Mouse (Mus musculus): ENCODE measurements around the gene Ecel1. TPM values are rescaled to one million over a fixed set of nuclear protein-coding genes. Genes with fewer than 3 reads are reported as not detected.

Gene Ecel1
- polyA plus RNA-seq, 1 experiment from 2014 or later = 1.0 TPM

- Histone ChIP-seq H3K4me1 (peaks cover 13% of the 10 kb centered on the region), H3K27me3 (replicated peaks) (peaks cover 98% of the 10 kb centered on the region), H3K36me3 (no peaks in the 10 kb centered on the region), H3K27ac (replicated peaks) (no peak overlapping the region), H3K4me2 (peak overlapping the region; percentile 91), H3K9ac (peak overlapping the region; percentile 78), H3K9me3 (no peaks in the 10 kb centered on the region), H3K4me3 (peak overlapping the region; percentile 60)
- no peak for ATAC-seq (ENCODE audit: extremely low read depth, insufficient number of reproducible peaks, low FRiP score, low TSS enrichment)
- 2% methylated on average over 54 of the region's 54 CpGs for WGBS
Measured at GRCm38 (mm10) chr1:87186261-87187036, 30.1 kb upstream of the Ecel1 start.

- WGBS = 12% methylated on average over 13 of the region's 13 CpGs
Measured at GRCm38 (mm10) chr1:87185526-87185925, 29.2 kb upstream of the Ecel1 start.

GRCm38 (mm10) chr1:87184751-87185139 is 28.4 kb upstream of the Ecel1 start:
- Histone ChIP-seq H3K4me1 (peaks cover 13% of the 10 kb centered on the region), H3K27ac (replicated peaks) (no peak overlapping the region), H3K36me3 (no peaks in the 10 kb centered on the region), H3K27me3 (replicated peaks) (peaks cover 96% of the 10 kb centered on the region), H3K4me3 (no peak overlapping the region), H3K9ac (no peak overlapping the region), H3K4me2 (peak overlapping the region; percentile 54), H3K9me3 (no peaks in the 10 kb centered on the region)
- no peak for ATAC-seq (ENCODE audit: extremely low read depth, insufficient number of reproducible peaks, low FRiP score, low TSS enrichment)
- WGBS = 9% methylated on average over 20 of the region's 20 CpGs

More at GRCm38 (mm10) chr1:87185526-87185925, 29.2 kb upstream of the Ecel1 start:
- no peak overlapping the region for H3K27ac ChIP-seq (replicated peaks)
- no peak overlapping the region for H3K4me3 ChIP-seq
- no peaks in the 10 kb centered on the region for H3K36me3 ChIP-seq
- no peak for ATAC-seq (ENCODE audit: extremely low read depth, insufficient number of reproducible peaks, low FRiP score, low TSS enrichment)
- H3K27me3 ChIP-seq (replicated peaks) = peaks cover 98% of the 10 kb centered on the region
- peaks cover 13% of the 10 kb centered on the region for H3K4me1 ChIP-seq
- no peak overlapping the region for H3K9ac ChIP-seq
- no peaks in the 10 kb centered on the region for H3K9me3 ChIP-seq
- no peak overlapping the region for H3K4me2 ChIP-seq

GRCm38 (mm10) chr1:87183998-87184750 is 27.9 kb upstream of the Ecel1 start:
- H3K4me2 ChIP-seq = peak overlapping the region; percentile 54
- no peak for ATAC-seq (ENCODE audit: extremely low read depth, insufficient number of reproducible peaks, low FRiP score, low TSS enrichment)
- peaks cover 13% of the 10 kb centered on the region for H3K4me1 ChIP-seq
- no peak overlapping the region for H3K4me3 ChIP-seq
- no peak overlapping the region for H3K27ac ChIP-seq (replicated peaks)
- H3K9ac ChIP-seq = no peak overlapping the region
- H3K9me3 ChIP-seq = no peaks in the 10 kb centered on the region
- H3K36me3 ChIP-seq = no peaks in the 10 kb centered on the region
- WGBS = 23% methylated on average over 15 of the region's 15 CpGs
- peaks cover 92% of the 10 kb centered on the region for H3K27me3 ChIP-seq (replicated peaks)

- no peak within 1 kb of the TSS for H3K9ac ChIP-seq
- H3K4me1 ChIP-seq = peaks cover 13% of the 10 kb centered on the region
- H3K27me3 ChIP-seq (replicated peaks) = peaks cover 84% of the 10 kb centered on the region
- H3K4me3 ChIP-seq = no peak within 1 kb of the TSS
- no peak within 1 kb of the TSS for H3K4me2 ChIP-seq
- no peak within 1 kb of the TSS for H3K27ac ChIP-seq (replicated peaks)
- ATAC-seq (ENCODE audit: extremely low read depth, insufficient number of reproducible peaks, low FRiP score, low TSS enrichment) = no peak
- no peaks in the 10 kb centered on the region for H3K36me3 ChIP-seq
- WGBS = 48% methylated on average over 9 of the region's 9 CpGs
- H3K9me3 ChIP-seq = no peaks in the 10 kb centered on the region
Measured at GRCm38 (mm10) chr1:87183013-87183412, 26.7 kb upstream of the Ecel1 start, which contains the start of gene Prss56. Gene Prss56, plus strand, starts transcription at chr1:87183313.

- Histone ChIP-seq H3K9me3 (no peaks in the 10 kb centered on the region), H3K27me3 (replicated peaks) (peaks cover 78% of the 10 kb centered on the region), H3K4me2 (no peak overlapping the region), H3K9ac (no peak overlapping the region), H3K36me3 (no peaks in the 10 kb centered on the region), H3K4me3 (no peak overlapping the region), H3K4me1 (peaks cover 7% of the 10 kb centered on the region), H3K27ac (replicated peaks) (no peak overlapping the region)
- ATAC-seq (ENCODE audit: extremely low read depth, insufficient number of reproducible peaks, low FRiP score, low TSS enrichment) = no peak
- WGBS = 42% methylated on average over 5 of the region's 5 CpGs
Measured at GRCm38 (mm10) chr1:87180896-87181295, 24.6 kb upstream of the Ecel1 start.

- no peak; the same call in 1 of the 2 replicates for ATAC-seq (ENCODE audit: extremely low read depth, insufficient number of reproducible peaks, low FRiP score, low TSS enrichment)
- Histone ChIP-seq H3K36me3 (no peaks in the 10 kb centered on the region), H3K9ac (no peak overlapping the region), H3K4me2 (no peak overlapping the region; the same call in 1 of the 2 replicates), H3K4me3 (no peak overlapping the region), H3K27me3 (replicated peaks) (peaks cover 67% of the 10 kb centered on the region), H3K27ac (replicated peaks) (no peak overlapping the region), H3K9me3 (no peaks in the 10 kb centered on the region), H3K4me1 (peaks cover 12% of the 10 kb centered on the region)
- 22% methylated on average over 11 of the region's 11 CpGs for WGBS
Measured at GRCm38 (mm10) chr1:87175852-87176292, 19.6 kb upstream of the Ecel1 start.

GRCm38 (mm10) chr1:87174006-87174955 is 18.0 kb upstream of the Ecel1 start:
- peak overlapping the region; percentile 50 for H3K4me2 ChIP-seq
- ATAC-seq (ENCODE audit: extremely low read depth, insufficient number of reproducible peaks, low FRiP score, low TSS enrichment) = no peak
- H3K9me3 ChIP-seq = no peaks in the 10 kb centered on the region
- H3K4me3 ChIP-seq = 0 out of 2 replicates have a peak overlapping the region, but pooled peaks have one; percentile 20
- peaks cover 73% of the 10 kb centered on the region for H3K27me3 ChIP-seq (replicated peaks)
- no peaks in the 10 kb centered on the region for H3K36me3 ChIP-seq
- H3K9ac ChIP-seq = peak overlapping the region; percentile 63; the same call in 1 of the 2 replicates
- H3K4me1 ChIP-seq = peaks cover 20% of the 10 kb centered on the region
- no peak overlapping the region for H3K27ac ChIP-seq (replicated peaks)
- 24% methylated on average over 28 of the region's 28 CpGs for WGBS

GRCm38 (mm10) chr1:87172316-87172715 is 16.0 kb upstream of the Ecel1 start:
- no peaks in the 10 kb centered on the region for H3K36me3 ChIP-seq
- H3K9me3 ChIP-seq = no peaks in the 10 kb centered on the region
- ATAC-seq (ENCODE audit: extremely low read depth, insufficient number of reproducible peaks, low FRiP score, low TSS enrichment) = no peak
- H3K27me3 ChIP-seq (replicated peaks) = peaks cover 85% of the 10 kb centered on the region
- no peak overlapping the region for H3K9ac ChIP-seq
- 41% methylated on average over 9 of the region's 9 CpGs for WGBS
- no peak overlapping the region for H3K27ac ChIP-seq (replicated peaks)
- peaks cover 20% of the 10 kb centered on the region for H3K4me1 ChIP-seq
- H3K4me3 ChIP-seq = no peak overlapping the region
- no peak overlapping the region for H3K4me2 ChIP-seq

- WGBS = 66% methylated on average over 1 of the region's 1 CpGs
- Histone ChIP-seq H3K9ac (no peak overlapping the region), H3K4me3 (no peak overlapping the region), H3K27me3 (replicated peaks) (peaks cover 85% of the 10 kb centered on the region), H3K4me1 (peaks cover 20% of the 10 kb centered on the region), H3K4me2 (no peak overlapping the region), H3K27ac (replicated peaks) (no peak overlapping the region), H3K9me3 (no peaks in the 10 kb centered on the region), H3K36me3 (no peaks in the 10 kb centered on the region)
- ATAC-seq (ENCODE audit: extremely low read depth, insufficient number of reproducible peaks, low FRiP score, low TSS enrichment) = no peak
Measured at GRCm38 (mm10) chr1:87171312-87171711, 15.0 kb upstream of the Ecel1 start.
